Mouse (Mus musculus) limb, embryonic 15.5 days (tissue): ENCODE measurements at regions not wholly inside any gene's neighbourhood (a gene's known extent, or its start where the extent isn't known, plus 50 kb on each side); places are given as distances from the start of the nearest gene placed in this dataset.

Experiments
- ATAC-seq: fragments of 200-750 bp; cut with Nextera tagmentation; 2 replicates; pipeline ENCODE4 v1.8.0; 2017; ENCODE audit warnings: low read depth, moderate TSS enrichment; ENCODE audit not compliant: insufficient number of reproducible peaks, low FRiP score, low TSS enrichment
- H3K27ac ChIP-seq: fragments of 300-500 bp; sonication (generic); 2 replicates; pipeline ENCODE4 v1.5.1; 2015; ENCODE audit warnings: moderate library complexity, mild to moderate bottlenecking, inconsistent platforms
- H3K27me3 ChIP-seq: fragments of 300-500 bp; sonication (generic); 2 replicates; pipeline ENCODE4 v1.6.1; 2015; ENCODE audit warnings: inconsistent platforms
- H3K36me3 ChIP-seq: fragments of 300-500 bp; sonication (generic); 2 replicates; pipeline ENCODE4 v1.6.1; 2015; ENCODE audit warnings: inconsistent platforms
- H3K4me1 ChIP-seq: fragments of 300-500 bp; sonication (generic); 2 replicates; pipeline ENCODE4 v1.6.1; 2015; ENCODE audit warnings: inconsistent platforms
- H3K4me2 ChIP-seq: fragments of 300-500 bp; sonication (generic); 2 replicates; pipeline ENCODE4 v1.6.1; 2015; ENCODE audit warnings: mild to moderate bottlenecking, inconsistent platforms
- H3K4me3 ChIP-seq: fragments of 300-500 bp; sonication (generic); 2 replicates; pipeline ENCODE4 v1.5.1; 2015; ENCODE audit warnings: mild to moderate bottlenecking, inconsistent platforms
- H3K9ac ChIP-seq: fragments of 300-500 bp; sonication (generic); 2 replicates; pipeline ENCODE4 v1.6.1; 2015; ENCODE audit warnings: inconsistent platforms
- H3K9me3 ChIP-seq: fragments of 300-500 bp; sonication (generic); 2 replicates; pipeline ENCODE4 v1.6.1; 2016; ENCODE audit warnings: inconsistent platforms
- WGBS: fragments of 180-500 bp; shearing (Covaris S2); methylation state at CpG from one replicate; pipeline ENCODE4 v1.1.7; 2015; 5-methylcytosine and 5-hydroxymethylcytosine counted together

GRCm38 (mm10) chr10:3630763-3631223 lies 90.8 kb downstream of the Iyd start:
- 51% methylated on average over 5 of the region's 5 CpGs for WGBS
- ATAC-seq: peak; percentile 44; the same call in 1 of the 2 replicates
- no peak overlapping the region for H3K4me2 ChIP-seq
- H3K27me3 ChIP-seq: no peaks in the 10 kb centered on the region
- peaks cover 5% of the 10 kb centered on the region; the same call in 1 of the 2 replicates for H3K4me1 ChIP-seq
- H3K4me3 ChIP-seq: no peak overlapping the region
- no peak overlapping the region for H3K27ac ChIP-seq
- no peaks in the 10 kb centered on the region for H3K36me3 ChIP-seq
- no peak overlapping the region for H3K9ac ChIP-seq
- no peaks in the 10 kb centered on the region for H3K9me3 ChIP-seq

GRCm38 (mm10) chr10:3633871-3634496 lies 93.9 kb downstream of the Iyd start:
- no peak overlapping the region for H3K27ac ChIP-seq
- peaks cover 5% of the 10 kb centered on the region; the same call in 1 of the 2 replicates for H3K4me1 ChIP-seq
- WGBS: 49% methylated on average over 5 of the region's 5 CpGs
- no peak overlapping the region for H3K4me3 ChIP-seq
- H3K9me3 ChIP-seq: no peaks in the 10 kb centered on the region
- no peak for ATAC-seq
- H3K36me3 ChIP-seq: no peaks in the 10 kb centered on the region
- H3K4me2 ChIP-seq: no peak overlapping the region
- no peak overlapping the region for H3K9ac ChIP-seq
- H3K27me3 ChIP-seq: no peaks in the 10 kb centered on the region

GRCm38 (mm10) chr10:3644111-3644510 lies 96.1 kb upstream of the Plekhg1 start:
- Histone ChIP-seq H3K4me1 (no peaks in the 10 kb centered on the region), H3K27ac (no peak overlapping the region), H3K27me3 (no peaks in the 10 kb centered on the region), H3K9me3 (no peaks in the 10 kb centered on the region), H3K9ac (no peak overlapping the region), H3K4me2 (no peak overlapping the region), H3K36me3 (no peaks in the 10 kb centered on the region), H3K4me3 (no peak overlapping the region)
- ATAC-seq: no peak
- WGBS: 79% methylated on average over 5 of the region's 5 CpGs

- Histone ChIP-seq H3K27me3 (no peaks in the 10 kb centered on the region), H3K9ac (no peak overlapping the region), H3K4me3 (no peak overlapping the region), H3K4me1 (no peaks in the 10 kb centered on the region), H3K9me3 (no peaks in the 10 kb centered on the region), H3K36me3 (no peaks in the 10 kb centered on the region), H3K4me2 (no peak overlapping the region), H3K27ac (no peak overlapping the region)
- ATAC-seq: no peak
- 62% methylated on average over 5 of the region's 5 CpGs for WGBS
Measured at GRCm38 (mm10) chr10:3645030-3645429, 95.1 kb upstream of the Plekhg1 start.

DNA sequence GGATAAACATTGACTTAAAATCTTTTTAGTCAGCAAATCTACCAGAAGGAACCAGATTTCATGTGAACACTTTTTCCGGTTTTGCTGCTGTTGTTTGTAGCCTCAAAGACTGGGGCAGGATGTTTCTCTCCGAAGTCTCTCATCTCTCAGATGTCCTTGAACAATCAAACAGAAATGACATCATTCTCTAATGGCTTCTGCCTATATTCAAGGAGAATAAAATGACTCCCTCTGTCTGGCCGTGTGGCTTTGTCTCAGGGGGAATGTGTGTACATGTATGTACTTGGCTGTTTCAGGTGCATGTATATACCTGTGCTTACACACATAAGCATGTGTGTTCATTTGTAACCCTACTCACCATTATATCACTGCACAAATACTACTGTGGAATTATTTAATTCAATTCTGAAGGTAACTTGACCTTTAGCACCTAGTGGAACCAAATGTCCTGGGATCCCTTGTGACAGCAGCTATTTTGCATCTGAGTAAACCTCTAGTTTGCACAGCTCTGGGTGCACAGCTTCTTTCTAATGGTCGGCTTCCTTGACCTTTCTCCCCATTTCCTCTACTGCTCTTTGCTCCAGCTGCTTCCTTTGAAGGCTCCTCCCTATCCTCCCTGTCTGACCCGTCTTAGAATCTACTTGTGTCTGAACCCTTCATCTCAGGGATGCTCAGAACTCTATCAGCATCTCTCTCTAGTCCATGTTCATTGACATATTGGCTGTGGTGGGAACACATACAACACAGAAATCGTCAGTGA lies 93.8 kb upstream of the Plekhg1 start:
- Histone ChIP-seq H3K27me3 (no peaks in the 10 kb centered on the region), H3K4me1 (no peaks in the 10 kb centered on the region), H3K4me2 (no peak overlapping the region), H3K36me3 (no peaks in the 10 kb centered on the region), H3K27ac (no peak overlapping the region), H3K9ac (no peak overlapping the region), H3K4me3 (no peak overlapping the region), H3K9me3 (no peaks in the 10 kb centered on the region)
- 65% methylated on average over 6 of the region's 6 CpGs for WGBS
- no peak for ATAC-seq

DNA sequence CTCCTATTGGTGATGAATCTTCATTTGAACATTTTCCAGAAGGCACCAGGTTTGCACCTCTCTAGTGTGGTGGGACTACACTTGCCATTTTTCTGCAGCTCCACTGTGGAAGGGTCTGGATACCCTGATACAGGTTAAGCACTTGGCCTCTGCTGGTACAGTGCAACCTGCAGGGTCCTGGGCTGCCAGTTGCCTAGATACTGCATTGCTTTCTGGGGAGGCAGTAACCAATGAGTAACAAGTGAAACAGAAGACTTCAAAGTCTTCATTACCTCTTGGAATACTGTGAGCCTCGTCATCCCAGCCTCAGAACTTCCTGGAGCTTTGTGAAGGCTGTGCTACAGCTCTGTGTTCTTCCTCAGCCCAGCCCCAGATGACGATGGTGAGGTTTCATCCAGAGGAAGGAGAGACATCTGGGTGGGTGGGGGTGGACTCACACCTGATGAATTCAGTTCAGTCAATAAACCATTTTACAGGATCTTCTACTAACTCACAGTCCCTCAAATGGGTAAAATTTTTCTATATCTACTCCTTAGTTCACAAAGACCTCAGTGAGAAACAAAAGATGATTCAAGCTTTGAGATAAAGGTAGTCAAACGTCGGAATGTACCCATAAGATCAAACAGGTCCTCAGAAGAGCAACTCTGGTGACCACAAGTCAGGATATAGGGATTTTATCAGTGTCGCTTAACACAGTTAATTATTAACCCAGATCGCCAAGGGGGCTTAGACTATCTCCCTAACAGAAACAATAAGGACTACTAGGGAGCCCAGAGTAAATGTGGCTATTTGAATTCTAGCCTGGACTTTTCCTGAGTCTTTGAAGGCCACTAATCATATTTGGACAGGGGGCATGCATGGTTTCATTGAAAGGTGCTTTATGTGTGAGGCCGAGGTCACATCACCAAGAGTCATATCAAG lies 92.1 kb upstream of the Plekhg1 start:
- Histone ChIP-seq H3K4me1 (no peaks in the 10 kb centered on the region), H3K9me3 (no peaks in the 10 kb centered on the region), H3K4me3 (no peak overlapping the region), H3K27me3 (no peaks in the 10 kb centered on the region), H3K4me2 (no peak overlapping the region), H3K9ac (no peak overlapping the region), H3K36me3 (no peaks in the 10 kb centered on the region), H3K27ac (no peak overlapping the region)
- WGBS: 76% methylated on average over 7 of the region's 7 CpGs
- ATAC-seq: no peak

DNA sequence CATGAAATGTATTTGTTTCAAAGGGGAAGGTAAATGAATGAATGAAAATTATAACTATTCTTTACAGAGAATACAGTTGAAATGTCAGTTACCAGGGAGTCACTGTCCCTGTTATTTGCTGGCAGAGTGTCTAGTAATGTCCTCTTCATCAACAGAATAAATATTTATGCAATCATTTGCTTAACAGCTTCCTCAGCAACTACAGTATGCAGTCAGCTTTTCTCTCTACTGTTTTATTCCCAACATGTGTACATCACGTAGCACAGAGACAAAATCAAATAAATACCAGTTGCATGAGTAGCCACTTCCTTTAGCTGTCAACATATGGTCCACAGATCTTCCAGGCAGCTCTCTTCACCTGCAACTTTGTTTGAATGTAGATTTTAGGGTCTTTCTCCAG lies 90.2 kb upstream of the Plekhg1 start:
- no peak for ATAC-seq
- no peaks in the 10 kb centered on the region for H3K9me3 ChIP-seq
- H3K4me1 ChIP-seq: no peaks in the 10 kb centered on the region
- no peak overlapping the region for H3K4me2 ChIP-seq
- H3K36me3 ChIP-seq: no peaks in the 10 kb centered on the region
- no peak overlapping the region for H3K9ac ChIP-seq
- 32% methylated on average over 1 of the region's 1 CpGs for WGBS
- H3K27ac ChIP-seq: no peak overlapping the region
- no peak overlapping the region for H3K4me3 ChIP-seq
- H3K27me3 ChIP-seq: no peaks in the 10 kb centered on the region

- whole genome bisulfite sequencing: 58% methylated on average over 6 of the region's 6 CpGs
- no peak overlapping the region for H3K4me2 ChIP-seq
- H3K4me3 ChIP-seq: no peak overlapping the region
- no peaks in the 10 kb centered on the region for H3K9me3 ChIP-seq
- no peaks in the 10 kb centered on the region for H3K27me3 ChIP-seq
- no peaks in the 10 kb centered on the region for H3K36me3 ChIP-seq
- no peak for ATAC-seq
- H3K4me1 ChIP-seq: no peaks in the 10 kb centered on the region
- H3K27ac ChIP-seq: no peak overlapping the region
- H3K9ac ChIP-seq: no peak overlapping the region
Measured at GRCm38 (mm10) chr10:3650561-3650960, 89.6 kb upstream of the Plekhg1 start.

- no peak overlapping the region for H3K27ac ChIP-seq
- no peak overlapping the region for H3K9ac ChIP-seq
- H3K9me3 ChIP-seq: no peaks in the 10 kb centered on the region
- no peaks in the 10 kb centered on the region for H3K36me3 ChIP-seq
- no peak for ATAC-seq
- no peaks in the 10 kb centered on the region for H3K4me1 ChIP-seq
- H3K27me3 ChIP-seq: no peaks in the 10 kb centered on the region
- H3K4me2 ChIP-seq: no peak overlapping the region
- H3K4me3 ChIP-seq: no peak overlapping the region
- 78% methylated on average over 3 of the region's 3 CpGs for WGBS
Measured at GRCm38 (mm10) chr10:3652522-3652921, 87.6 kb upstream of the Plekhg1 start.

- Histone ChIP-seq H3K9ac (no peak overlapping the region), H3K4me3 (no peak overlapping the region), H3K36me3 (no peaks in the 10 kb centered on the region), H3K27me3 (no peaks in the 10 kb centered on the region), H3K9me3 (no peaks in the 10 kb centered on the region), H3K4me2 (no peak overlapping the region), H3K4me1 (no peaks in the 10 kb centered on the region), H3K27ac (no peak overlapping the region)
- ATAC-seq: no peak
- 94% methylated on average over 3 of the region's 3 CpGs for WGBS
Measured at GRCm38 (mm10) chr10:3656081-3656480, 84.1 kb upstream of the Plekhg1 start.

DNA sequence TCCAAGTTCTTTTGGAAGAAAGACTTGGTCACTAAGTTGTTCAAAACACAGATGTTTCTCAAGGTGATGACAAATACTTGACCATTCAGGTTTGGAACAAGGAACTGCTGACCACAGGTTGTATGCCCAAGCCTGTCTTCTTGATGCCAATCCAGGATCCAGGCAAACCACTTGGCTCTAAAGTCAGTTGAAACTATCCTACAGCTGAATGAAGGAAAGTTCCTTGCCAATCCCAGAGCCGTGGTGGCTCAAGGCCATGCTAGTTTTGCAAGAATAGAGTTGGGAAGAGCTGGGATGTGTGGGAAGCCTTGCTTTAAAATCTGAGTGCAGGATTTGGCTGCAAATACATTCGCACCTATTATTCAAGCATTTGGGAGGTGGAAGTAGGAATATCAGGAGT lies 78.0 kb upstream of the Plekhg1 start:
- no peak overlapping the region for H3K4me2 ChIP-seq
- no peaks in the 10 kb centered on the region for H3K4me1 ChIP-seq
- no peak overlapping the region for H3K9ac ChIP-seq
- H3K9me3 ChIP-seq: no peaks in the 10 kb centered on the region
- H3K36me3 ChIP-seq: no peaks in the 10 kb centered on the region
- ATAC-seq: no peak
- no peak overlapping the region for H3K27ac ChIP-seq
- H3K27me3 ChIP-seq: no peaks in the 10 kb centered on the region
- H3K4me3 ChIP-seq: no peak overlapping the region
- WGBS: 88% methylated on average over 2 of the region's 2 CpGs

GRCm38 (mm10) chr10:3662571-3662970 lies 77.6 kb upstream of the Plekhg1 start:
- no peaks in the 10 kb centered on the region for H3K4me1 ChIP-seq
- no peak overlapping the region for H3K9ac ChIP-seq
- no peaks in the 10 kb centered on the region for H3K9me3 ChIP-seq
- no peak overlapping the region for H3K27ac ChIP-seq
- no peak for ATAC-seq
- 56% methylated on average over 1 of the region's 1 CpGs for WGBS
- H3K27me3 ChIP-seq: no peaks in the 10 kb centered on the region
- no peak overlapping the region for H3K4me2 ChIP-seq
- no peaks in the 10 kb centered on the region for H3K36me3 ChIP-seq
- H3K4me3 ChIP-seq: no peak overlapping the region
